Mouse (Mus musculus) heart, embryonic 11.5 days (tissue): ENCODE data around the gene Calcrl. TPM values are rescaled to one million over a fixed set of nuclear protein-coding genes. Genes with fewer than 3 reads are reported as not detected.

ENCODE experiments used
- ATAC-seq: fragments of 200-750 bp; cut with Nextera tagmentation; replicated peaks from 2 replicates; pipeline ENCODE4 v1.8.0; 2017; ENCODE audit warnings: moderate library complexity; ENCODE audit not compliant: insufficient number of reproducible peaks, low FRiP score, low TSS enrichment
- H3K27ac ChIP-seq: fragments of 300-500 bp; sonication (generic); 2 replicates; pipeline ENCODE4 v1.5.1; 2014; ENCODE audit warnings: mild to moderate bottlenecking, low read depth, low read length
- H3K27me3 ChIP-seq: fragments of 300-500 bp; sonication (generic); 2 replicates; pipeline ENCODE4 v1.6.1; 2014; ENCODE audit warnings: mild to moderate bottlenecking, low read length, mixed read lengths; ENCODE audit not compliant: control insufficient read depth, insufficient read depth
- H3K36me3 ChIP-seq: fragments of 300-500 bp; sonication (generic); 2 replicates; pipeline ENCODE4 v1.6.1; 2014; ENCODE audit warnings: mild to moderate bottlenecking, low read length, moderate library complexity, mixed read lengths; ENCODE audit not compliant: control insufficient read depth, insufficient read depth
- H3K4me1 ChIP-seq: fragments of 300-500 bp; sonication (generic); 2 replicates; pipeline ENCODE4 v1.6.1; 2014; ENCODE audit warnings: low read length; ENCODE audit not compliant: control insufficient read depth, insufficient read depth
- H3K4me2 ChIP-seq: fragments of 300-500 bp; sonication (generic); 2 replicates; pipeline ENCODE4 v1.6.1; 2014; ENCODE audit warnings: mild to moderate bottlenecking, moderate library complexity
- H3K4me3 ChIP-seq: fragments of 300-500 bp; sonication (generic); 2 replicates; pipeline ENCODE4 v1.5.1; 2014; ENCODE audit warnings: low read depth, low read length
- H3K9ac ChIP-seq: fragments of 300-500 bp; sonication (generic); 2 replicates; pipeline ENCODE4 v1.6.1; 2014; ENCODE audit warnings: mild to moderate bottlenecking, low read depth, low read length, moderate library complexity
- H3K9me3 ChIP-seq: fragments of 300-500 bp; sonication (generic); replicated peaks from 2 replicates; pipeline ENCODE4 v1.6.1; 2016; ENCODE audit warnings: low read length; ENCODE audit not compliant: control insufficient read depth
- WGBS: fragments of 180-500 bp; shearing (Covaris S2); extraction: QIAGEN DNeasy Blood & Tissue Kit; methylation state at CpG from one replicate; pipeline ENCODE4 v1.1.7; 2014; ENCODE audit not compliant: insufficient replicate concordance; 5-methylcytosine and 5-hydroxymethylcytosine counted together
- polyA plus RNA-seq: library from polyadenylated mRNA; unstranded; fragments of >200 nt; fragmentation: Nextera tagmentation; extraction: Ambion mirVana; gene quantifications from 2 replicates; pipeline ENCODE4 v1.2.1, GENCODE M21; 2014

Gene Calcrl
- 59.6 and 68.1 TPM in 2 replicates for polyA plus RNA-seq

- under 1% methylated on average over 10 of the region's 10 CpGs for WGBS
- Histone ChIP-seq H3K27me3 (no peaks in the 10 kb centered on the region), H3K9ac (peak within 1 kb of the TSS; percentile 62), H3K4me2 (peak within 1 kb of the TSS; percentile 66), H3K4me1 (no peaks in the 10 kb centered on the region; the same call in 1 of the 2 replicates), H3K27ac (peak within 1 kb of the TSS; percentile 74), H3K36me3 (no peaks in the 10 kb centered on the region), H3K9me3 (no peaks in the 10 kb centered on the region), H3K4me3 (peak within 1 kb of the TSS; percentile 43)
- ATAC-seq, result peak; percentile 82
Observed at GRCm38 (mm10) chr2:84425138-84425537, at the start of gene Calcrl. Gene Calcrl, minus strand, starts transcription at chr2:84425411.

DNA sequence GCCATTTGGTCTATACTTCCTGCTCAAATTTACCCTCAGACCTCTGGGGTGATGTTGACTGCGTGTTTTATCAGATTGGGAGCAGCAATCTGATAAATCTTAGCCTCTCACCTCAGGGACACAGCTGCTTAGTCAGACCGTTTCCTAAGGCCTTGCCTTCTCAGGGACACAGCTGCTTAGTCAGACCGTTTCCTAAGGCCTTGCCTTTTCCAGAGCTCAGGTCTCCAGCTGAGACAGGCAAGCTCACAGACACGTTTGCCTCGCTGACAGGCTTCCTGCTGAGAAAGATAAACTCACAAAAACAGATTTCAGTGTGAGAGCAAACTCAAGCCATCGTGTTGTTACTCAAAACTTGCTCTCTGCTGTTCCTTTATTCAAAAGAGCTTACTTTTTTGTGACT, 49.4 kb upstream of the Calcrl start:
- Histone ChIP-seq H3K9me3 (no peaks in the 10 kb centered on the region), H3K4me2 (peak overlapping the region; percentile 68), H3K36me3 (0 out of 2 replicates have a peak, but pooled peaks cover 4% of the 10 kb centered on the region), H3K4me1 (peaks cover 27% of the 10 kb centered on the region), H3K27ac (peak overlapping the region; percentile 98), H3K4me3 (no peak overlapping the region), H3K9ac (peak overlapping the region; percentile 59), H3K27me3 (no peaks in the 10 kb centered on the region)
- ATAC-seq, result 0 out of 2 replicates have a peak, but pooled peaks have one; percentile 38
- WGBS, result 3% methylated on average over 6 of the region's 6 CpGs

GRCm38 (mm10) chr2:84473941-84474530, 48.8 kb upstream of the Calcrl start:
- 42% methylated on average over 14 of the region's 14 CpGs for WGBS
- Histone ChIP-seq H3K27ac (peak overlapping the region; percentile 98), H3K4me3 (no peak overlapping the region)

GRCm38 (mm10) chr2:84467391-84467790, 42.2 kb upstream of the Calcrl start:
- no peaks in the 10 kb centered on the region for H3K27me3 ChIP-seq
- H3K9ac ChIP-seq, result no peak overlapping the region
- H3K27ac ChIP-seq, result no peak overlapping the region; the same call in 1 of the 2 replicates
- H3K4me3 ChIP-seq, result no peak overlapping the region
- H3K4me1 ChIP-seq, result peaks cover 9% of the 10 kb centered on the region
- no peak overlapping the region for H3K4me2 ChIP-seq
- ATAC-seq, result no peak
- WGBS, result 81% methylated on average over 4 of the region's 4 CpGs
- H3K9me3 ChIP-seq, result peaks cover 2% of the 10 kb centered on the region; the same call in 1 of the 2 replicates
- 0 out of 2 replicates have a peak, but pooled peaks cover 3% of the 10 kb centered on the region for H3K36me3 ChIP-seq

More at GRCm38 (mm10) chr2:84473941-84474530, 48.8 kb upstream of the Calcrl start:
- no peak for ATAC-seq
- 0 out of 2 replicates have a peak, but pooled peaks cover 4% of the 10 kb centered on the region for H3K36me3 ChIP-seq
- H3K4me1 ChIP-seq, result peaks cover 27% of the 10 kb centered on the region
- H3K4me2 ChIP-seq, result peak overlapping the region; percentile 68
- peak overlapping the region; percentile 59 for H3K9ac ChIP-seq
- no peaks in the 10 kb centered on the region for H3K27me3 ChIP-seq
- peaks cover 2% of the 10 kb centered on the region; the same call in 1 of the 2 replicates for H3K9me3 ChIP-seq

GRCm38 (mm10) chr2:84464956-84465355, 39.7 kb upstream of the Calcrl start:
- H3K27me3 ChIP-seq, result no peaks in the 10 kb centered on the region
- peak overlapping the region; percentile 54 for H3K27ac ChIP-seq
- 12% methylated on average over 7 of the region's 7 CpGs for WGBS
- H3K36me3 ChIP-seq, result 0 out of 2 replicates have a peak, but pooled peaks cover 3% of the 10 kb centered on the region
- ATAC-seq, result peak; percentile 78
- peak overlapping the region; percentile 1; the same call in 1 of the 2 replicates for H3K9ac ChIP-seq
- peaks cover 9% of the 10 kb centered on the region for H3K4me1 ChIP-seq
- no peak overlapping the region for H3K4me3 ChIP-seq
- H3K4me2 ChIP-seq, result peak overlapping the region; percentile 29
- H3K9me3 ChIP-seq, result peaks cover 2% of the 10 kb centered on the region; the same call in 1 of the 2 replicates

DNA sequence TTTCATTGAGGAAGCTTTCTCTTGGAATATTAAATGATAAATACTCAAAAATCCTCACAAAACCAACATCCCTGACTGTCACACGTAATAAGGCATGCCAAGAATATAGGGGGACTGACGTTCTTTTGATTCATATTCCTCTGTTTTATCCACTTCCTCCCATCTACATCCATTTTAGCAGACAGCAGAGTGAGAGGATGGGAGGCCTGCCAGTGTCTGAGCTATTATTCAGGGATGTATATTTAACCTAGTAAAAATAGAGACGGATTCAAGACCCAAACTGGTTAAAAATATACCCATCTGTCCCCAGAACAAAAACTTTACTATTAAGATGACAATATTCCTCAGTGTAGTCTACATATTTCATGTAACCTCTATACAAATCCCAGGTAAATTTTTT, 37.2 kb upstream of the Calcrl start:
- Histone ChIP-seq H3K4me1 (peaks cover 15% of the 10 kb centered on the region), H3K4me2 (no peak overlapping the region), H3K4me3 (no peak overlapping the region), H3K27me3 (no peaks in the 10 kb centered on the region), H3K9me3 (no peaks in the 10 kb centered on the region), H3K36me3 (0 out of 2 replicates have a peak, but pooled peaks cover 3% of the 10 kb centered on the region), H3K9ac (no peak overlapping the region), H3K27ac (no peak overlapping the region)
- ATAC-seq, result no peak
- WGBS, result 87% methylated on average over 3 of the region's 3 CpGs

GRCm38 (mm10) chr2:84459651-84460177, 34.5 kb upstream of the Calcrl start:
- H3K9me3 ChIP-seq, result no peaks in the 10 kb centered on the region

GRCm38 (mm10) chr2:84457221-84457620, 32.0 kb upstream of the Calcrl start:
- Histone ChIP-seq H3K36me3 (no peaks in the 10 kb centered on the region), H3K9ac (no peak overlapping the region), H3K4me3 (no peak overlapping the region), H3K4me2 (no peak overlapping the region), H3K4me1 (peaks cover 6% of the 10 kb centered on the region; the same call in 1 of the 2 replicates), H3K27ac (no peak overlapping the region), H3K9me3 (no peaks in the 10 kb centered on the region), H3K27me3 (no peaks in the 10 kb centered on the region)
- 47% methylated on average over 6 of the region's 6 CpGs for WGBS
- ATAC-seq, result no peak

More at GRCm38 (mm10) chr2:84459651-84460177, 34.5 kb upstream of the Calcrl start:
- Histone ChIP-seq H3K4me1 (peaks cover 10% of the 10 kb centered on the region), H3K27ac (0 out of 2 replicates have a peak overlapping the region, but pooled peaks have one; percentile 3), H3K4me2 (no peak overlapping the region), H3K4me3 (no peak overlapping the region), H3K27me3 (no peaks in the 10 kb centered on the region), H3K9ac (no peak overlapping the region), H3K36me3 (0 out of 2 replicates have a peak, but pooled peaks cover 3% of the 10 kb centered on the region)
- ATAC-seq, result peak; percentile 61; the same call in 1 of the 2 replicates
- WGBS, result 39% methylated on average over 11 of the region's 11 CpGs
